Mouse (Mus musculus) neural tube, embryonic 15.5 days (tissue): ENCODE data around the gene Tmem273. TPM values are rescaled to one million over a fixed set of nuclear protein-coding genes. Genes with fewer than 3 reads are reported as not detected.

ENCODE experiments used
- ATAC-seq: fragments of 200-750 bp; cut with Nextera tagmentation; 2 replicates; pipeline ENCODE4 v1.8.0; 2017; ENCODE audit warnings: mild to moderate bottlenecking, moderate TSS enrichment, moderate library complexity; ENCODE audit not compliant: low FRiP score
- H3K27ac ChIP-seq: fragments of 300-500 bp; sonication (generic); replicated peaks from 2 replicates; pipeline ENCODE4 v1.5.1; 2015; ENCODE audit warnings: mild to moderate bottlenecking, inconsistent platforms
- H3K27me3 ChIP-seq: fragments of 300-500 bp; sonication (generic); replicated peaks from 2 replicates; pipeline ENCODE4 v1.6.1; 2015; ENCODE audit warnings: inconsistent platforms
- H3K36me3 ChIP-seq: fragments of 300-500 bp; sonication (generic); 2 replicates; pipeline ENCODE4 v1.6.1; 2015; ENCODE audit warnings: inconsistent platforms
- H3K4me1 ChIP-seq: fragments of 300-500 bp; sonication (generic); 2 replicates; pipeline ENCODE4 v1.6.1; 2015; ENCODE audit warnings: inconsistent platforms
- H3K4me2 ChIP-seq: fragments of 300-500 bp; sonication (generic); 2 replicates; pipeline ENCODE4 v1.6.1; 2015; ENCODE audit warnings: inconsistent platforms, mild to moderate bottlenecking, moderate library complexity
- H3K4me3 ChIP-seq: fragments of 300-500 bp; sonication (generic); replicated peaks from 2 replicates; pipeline ENCODE4 v1.5.1; 2015; ENCODE audit warnings: mild to moderate bottlenecking, inconsistent platforms
- H3K9ac ChIP-seq: fragments of 300-500 bp; sonication (generic); replicated peaks from 2 replicates; pipeline ENCODE4 v1.6.1; 2015; ENCODE audit warnings: mild to moderate bottlenecking, inconsistent platforms
- H3K9me3 ChIP-seq: fragments of 300-500 bp; sonication (generic); replicated peaks from 2 replicates; pipeline ENCODE4 v1.6.1; 2016; ENCODE audit warnings: inconsistent platforms
- WGBS: fragments of 180-500 bp; shearing (Covaris S2); methylation state at CpG from one replicate; pipeline ENCODE4 v1.1.7; 2015; ENCODE audit warnings: mixed read lengths; 5-methylcytosine and 5-hydroxymethylcytosine counted together
- polyA plus RNA-seq: library from polyadenylated mRNA; unstranded; fragments of >200 nt; fragmentation: Nextera tagmentation; extraction: Ambion mirVana; gene quantifications from 2 replicates; pipeline ENCODE4 v1.2.1, GENCODE M21; 2015

Gene Tmem273
- polyA plus RNA-seq: 0.40 and 0.59 TPM in 2 replicates

DNA sequence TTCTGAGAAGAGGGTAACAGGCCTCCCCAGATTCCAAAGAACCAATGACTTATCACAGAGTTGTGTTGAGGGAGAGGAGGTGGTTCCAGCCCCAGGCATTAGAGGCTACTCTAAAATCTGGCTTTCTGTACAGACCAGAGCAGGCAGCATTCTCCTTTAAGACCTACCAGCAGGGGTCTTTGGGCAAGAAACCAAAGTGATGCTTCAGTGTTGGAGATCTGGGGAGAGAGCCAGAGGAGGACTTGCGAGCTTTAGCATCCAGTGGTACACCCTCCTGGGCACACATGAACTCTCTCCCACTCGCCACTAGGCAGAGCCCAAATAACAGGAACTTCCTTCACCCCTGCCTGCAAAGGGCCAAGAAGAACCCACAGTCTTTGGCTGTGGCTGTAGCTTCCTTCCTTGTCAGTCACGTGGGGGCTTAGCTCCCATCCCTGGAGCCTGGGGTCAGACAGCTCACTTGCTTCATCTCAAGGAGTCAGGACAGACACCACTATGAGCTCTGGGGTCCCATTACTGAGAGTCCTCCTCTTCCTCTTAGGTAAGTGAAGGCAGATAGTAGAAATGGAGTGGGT is at the start of gene Tmem273:
Gene Tmem273 (plus strand): TSS at position 408 of the 575 bp plus-strand sequence.
- no peaks in the 10 kb centered on the region for H3K27me3 ChIP-seq
- 85% methylated on average over 3 of the region's 3 CpGs for WGBS

DNA sequence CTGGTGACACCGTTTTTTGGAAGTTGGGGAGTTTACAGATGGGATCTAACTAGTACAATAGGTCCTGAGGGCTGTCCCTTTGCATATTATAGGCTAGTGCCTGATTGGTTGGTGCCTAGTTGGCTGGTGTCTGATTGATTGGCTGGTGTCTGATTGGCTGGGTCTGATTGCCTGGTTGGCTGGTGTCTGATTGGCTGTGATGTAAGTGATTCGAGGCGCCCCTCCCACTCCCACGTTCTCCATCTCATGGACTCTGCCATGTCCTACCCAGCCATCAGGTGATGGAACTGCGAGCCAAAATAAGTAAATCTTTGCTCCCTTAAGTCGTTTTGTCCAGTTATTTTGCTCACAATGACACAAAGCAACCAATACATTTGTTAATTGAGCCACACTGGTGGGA is 49.2 kb upstream of the Tmem273 start:
- no peak overlapping the region for H3K27ac ChIP-seq
- no peak overlapping the region for H3K9ac ChIP-seq
- H3K36me3 ChIP-seq: no peaks in the 10 kb centered on the region
- no peaks in the 10 kb centered on the region for H3K27me3 ChIP-seq
- no peak overlapping the region for H3K4me3 ChIP-seq
- H3K9me3 ChIP-seq: peaks cover 8% of the 10 kb centered on the region; the same call in 1 of the 2 replicates
- H3K4me1 ChIP-seq: 0 out of 2 replicates have a peak, but pooled peaks cover 3% of the 10 kb centered on the region
- WGBS: 84% methylated on average over 6 of the region's 6 CpGs
- no peak overlapping the region for H3K4me2 ChIP-seq
- ATAC-seq: no peak

More for the DNA sequence above, at the start of gene Tmem273:
- H3K9ac ChIP-seq: no peak within 1 kb of the TSS
- no peaks in the 10 kb centered on the region for H3K9me3 ChIP-seq
- no peak within 1 kb of the TSS for H3K27ac ChIP-seq
- H3K4me2 ChIP-seq: no peak within 1 kb of the TSS
- no peaks in the 10 kb centered on the region for H3K36me3 ChIP-seq
- ATAC-seq: no peak
- no peak within 1 kb of the TSS for H3K4me3 ChIP-seq
- no peaks in the 10 kb centered on the region for H3K4me1 ChIP-seq

DNA sequence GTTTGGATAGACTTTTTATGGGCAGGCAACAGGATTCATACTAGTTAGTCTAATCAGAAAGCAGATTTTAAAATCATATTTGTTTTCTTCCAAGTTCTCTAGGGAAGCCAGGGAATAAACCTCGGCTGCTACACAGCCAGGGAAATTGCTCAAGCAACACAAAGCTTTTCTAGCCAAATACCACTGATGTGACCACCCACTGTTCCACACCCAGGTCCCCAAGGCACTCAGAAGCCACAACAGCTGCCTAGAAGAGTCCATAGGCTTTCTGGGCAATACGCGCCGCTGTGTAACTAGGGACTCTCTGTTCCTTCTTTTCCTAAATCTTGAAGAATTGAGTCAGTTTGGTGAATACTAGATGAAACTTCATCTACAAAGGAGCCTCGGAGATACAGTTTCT is 47.2 kb upstream of the Tmem273 start:
- Histone ChIP-seq H3K4me3 (no peak overlapping the region), H3K9me3 (peaks cover 8% of the 10 kb centered on the region; the same call in 1 of the 2 replicates), H3K27ac (no peak overlapping the region), H3K4me1 (0 out of 2 replicates have a peak, but pooled peaks cover 3% of the 10 kb centered on the region), H3K4me2 (no peak overlapping the region), H3K9ac (no peak overlapping the region), H3K36me3 (no peaks in the 10 kb centered on the region), H3K27me3 (no peaks in the 10 kb centered on the region)
- no peak for ATAC-seq
- 88% methylated on average over 5 of the region's 5 CpGs for WGBS

DNA sequence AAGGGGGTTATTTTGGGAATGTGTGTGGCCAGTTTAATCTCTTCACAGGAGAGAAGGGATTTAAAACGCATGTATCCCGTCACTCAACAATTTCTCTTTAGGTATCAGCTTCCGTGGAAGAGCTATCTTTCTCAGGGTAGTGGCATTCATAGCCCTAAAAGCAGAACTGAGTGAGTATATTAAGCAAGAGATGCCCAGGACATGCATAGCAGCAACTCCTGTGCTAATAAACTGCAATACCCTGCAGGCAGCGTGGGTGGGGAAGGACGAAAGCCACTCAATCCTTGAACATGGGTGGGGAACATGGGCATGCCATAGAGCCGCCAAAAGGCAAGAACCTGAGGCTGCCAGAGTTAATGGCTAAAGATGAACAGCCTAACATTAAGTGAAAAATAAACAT is 37.2 kb upstream of the Tmem273 start:
- no peak overlapping the region for H3K27ac ChIP-seq
- H3K36me3 ChIP-seq: no peaks in the 10 kb centered on the region
- no peak for ATAC-seq
- no peak overlapping the region for H3K4me2 ChIP-seq
- no peaks in the 10 kb centered on the region for H3K27me3 ChIP-seq
- WGBS: 80% methylated on average over 6 of the region's 6 CpGs
- no peaks in the 10 kb centered on the region for H3K9me3 ChIP-seq
- H3K4me1 ChIP-seq: peaks cover 9% of the 10 kb centered on the region; the same call in 1 of the 2 replicates
- H3K4me3 ChIP-seq: no peak overlapping the region
- H3K9ac ChIP-seq: no peak overlapping the region

DNA sequence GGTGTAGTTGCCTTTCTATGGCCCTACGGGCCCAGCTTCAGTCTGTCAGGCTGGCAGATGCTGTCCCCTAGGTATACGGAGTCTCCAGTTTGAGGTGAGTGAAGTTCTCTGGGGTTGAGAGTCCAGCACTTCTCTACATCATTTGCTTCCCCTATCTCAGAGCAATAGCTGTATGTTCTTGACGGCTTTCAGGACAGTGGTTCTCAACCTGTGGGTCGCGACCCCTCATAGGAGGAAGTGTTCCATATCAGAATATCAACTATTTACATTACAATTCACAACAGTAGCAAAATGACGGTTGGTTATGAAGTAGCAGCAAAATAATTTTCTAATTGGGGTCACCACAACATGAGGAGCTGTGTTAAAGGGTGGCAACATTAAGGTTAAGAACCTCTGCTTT is 35.0 kb upstream of the Tmem273 start:
- 90% methylated on average over 6 of the region's 6 CpGs for WGBS
- Histone ChIP-seq H3K4me2 (no peak overlapping the region), H3K4me3 (no peak overlapping the region)

DNA sequence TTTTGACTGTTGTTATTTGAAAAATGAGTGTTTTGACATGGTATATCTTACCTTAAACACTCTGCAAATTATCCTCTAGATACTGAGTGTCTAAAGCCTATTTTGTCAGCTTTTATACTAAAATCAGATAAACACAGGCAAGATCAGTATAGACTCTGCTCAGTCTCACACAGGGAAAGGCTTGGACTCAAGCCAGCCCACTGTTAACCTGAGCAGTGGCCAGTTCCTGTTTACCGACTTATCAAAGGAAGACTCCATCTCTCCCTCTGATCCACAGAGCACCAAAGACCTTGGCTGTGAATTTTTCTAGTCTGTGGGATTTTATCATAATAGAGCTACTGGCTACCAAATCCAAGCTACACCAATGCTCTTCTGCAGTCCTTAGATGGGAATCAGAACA is 31.5 kb upstream of the Tmem273 start:
- WGBS: 68% methylated on average over 1 of the region's 1 CpGs
- no peak for ATAC-seq
- Histone ChIP-seq H3K36me3 (no peaks in the 10 kb centered on the region), H3K4me1 (peaks cover 12% of the 10 kb centered on the region; the same call in 1 of the 2 replicates), H3K4me2 (no peak overlapping the region), H3K9me3 (no peaks in the 10 kb centered on the region), H3K27ac (no peak overlapping the region), H3K4me3 (no peak overlapping the region), H3K27me3 (no peaks in the 10 kb centered on the region), H3K9ac (no peak overlapping the region)

More for the DNA sequence above, 35.0 kb upstream of the Tmem273 start:
- H3K9me3 ChIP-seq: no peaks in the 10 kb centered on the region
- ATAC-seq: no peak
- no peaks in the 10 kb centered on the region for H3K27me3 ChIP-seq
- no peak overlapping the region for H3K27ac ChIP-seq
- H3K4me1 ChIP-seq: peaks cover 12% of the 10 kb centered on the region; the same call in 1 of the 2 replicates
- H3K9ac ChIP-seq: no peak overlapping the region
- no peaks in the 10 kb centered on the region for H3K36me3 ChIP-seq

DNA sequence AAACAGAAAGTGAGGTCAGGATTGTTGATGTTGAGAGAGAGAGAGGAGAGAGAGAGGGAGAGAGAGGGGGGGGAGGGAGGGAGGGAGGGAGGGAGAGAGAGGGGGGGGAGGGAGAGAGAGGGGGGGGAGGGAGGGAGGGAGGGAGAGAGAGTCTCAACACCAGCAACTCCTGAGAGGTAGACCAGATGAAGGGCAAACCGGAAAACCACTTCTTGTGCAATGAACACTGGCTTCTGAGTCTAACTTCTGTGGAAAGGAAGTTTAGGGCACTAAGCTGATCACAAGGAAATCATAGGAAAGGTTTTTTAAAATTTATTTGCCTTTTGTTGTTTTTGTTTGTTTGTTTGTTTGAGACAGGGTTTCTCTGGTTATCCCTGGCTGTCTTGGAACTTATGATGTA is 23.6 kb upstream of the Tmem273 start:
- no peak for ATAC-seq
- WGBS: 91% methylated on average over 1 of the region's 1 CpGs

DNA sequence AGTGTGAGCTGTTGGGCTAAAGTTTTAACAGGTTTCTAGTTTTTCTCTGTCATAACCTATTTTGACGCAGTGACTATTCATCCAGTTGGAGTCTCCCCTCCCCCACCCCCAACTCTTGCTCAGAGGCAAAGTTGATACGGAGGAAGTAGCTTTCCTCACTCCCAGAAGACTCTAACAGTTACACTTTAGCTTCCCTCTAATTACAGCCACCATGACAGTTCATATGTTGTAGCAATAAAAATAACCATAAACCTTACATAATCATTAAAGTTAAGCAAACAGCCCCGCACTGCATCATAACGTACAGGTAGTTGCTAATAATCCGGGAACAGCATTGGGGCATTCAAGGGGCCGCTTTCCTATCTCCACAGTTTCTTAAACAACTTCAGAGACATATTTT is 15.2 kb upstream of the Tmem273 start:
- no peaks in the 10 kb centered on the region for H3K36me3 ChIP-seq
- ATAC-seq: peak; percentile 89
- H3K27me3 ChIP-seq: no peaks in the 10 kb centered on the region
- H3K4me1 ChIP-seq: no peaks in the 10 kb centered on the region
- H3K27ac ChIP-seq: no peak overlapping the region
- no peaks in the 10 kb centered on the region for H3K9me3 ChIP-seq
- no peak overlapping the region for H3K4me2 ChIP-seq
- H3K4me3 ChIP-seq: no peak overlapping the region
- no peak overlapping the region for H3K9ac ChIP-seq
- WGBS: 63% methylated on average over 6 of the region's 6 CpGs

More for the DNA sequence above, 23.6 kb upstream of the Tmem273 start:
- H3K27ac ChIP-seq: no peak overlapping the region
- no peaks in the 10 kb centered on the region for H3K4me1 ChIP-seq
- no peaks in the 10 kb centered on the region for H3K27me3 ChIP-seq
- H3K9me3 ChIP-seq: no peaks in the 10 kb centered on the region
- no peak overlapping the region for H3K4me2 ChIP-seq
- H3K36me3 ChIP-seq: no peaks in the 10 kb centered on the region
- H3K9ac ChIP-seq: no peak overlapping the region
- no peak overlapping the region for H3K4me3 ChIP-seq

DNA sequence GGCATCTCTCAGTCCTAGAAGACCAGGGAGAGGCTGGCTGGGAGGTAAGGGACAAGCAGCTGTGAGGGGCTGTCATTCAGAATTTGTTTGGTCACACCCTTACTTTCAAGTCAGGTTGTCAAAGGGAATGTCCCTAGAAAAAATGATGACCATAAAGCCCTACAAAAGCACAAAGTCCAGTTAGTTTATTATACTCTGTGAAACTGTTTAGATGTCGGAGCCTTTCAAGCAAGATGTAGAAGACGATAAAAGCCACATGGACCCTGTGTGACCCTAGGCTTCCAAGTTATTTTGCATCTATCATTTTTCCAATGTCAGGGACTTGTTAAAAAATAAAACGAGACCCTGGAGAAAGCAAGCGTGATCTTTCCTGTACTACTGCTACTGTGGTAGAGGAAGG is 13.7 kb upstream of the Tmem273 start:
- Histone ChIP-seq H3K4me1 (no peaks in the 10 kb centered on the region), H3K4me2 (no peak overlapping the region), H3K27ac (no peak overlapping the region), H3K4me3 (no peak overlapping the region), H3K27me3 (no peaks in the 10 kb centered on the region), H3K9ac (no peak overlapping the region), H3K36me3 (no peaks in the 10 kb centered on the region), H3K9me3 (no peaks in the 10 kb centered on the region)
- no peak for ATAC-seq
- WGBS: 89% methylated on average over 4 of the region's 4 CpGs

DNA sequence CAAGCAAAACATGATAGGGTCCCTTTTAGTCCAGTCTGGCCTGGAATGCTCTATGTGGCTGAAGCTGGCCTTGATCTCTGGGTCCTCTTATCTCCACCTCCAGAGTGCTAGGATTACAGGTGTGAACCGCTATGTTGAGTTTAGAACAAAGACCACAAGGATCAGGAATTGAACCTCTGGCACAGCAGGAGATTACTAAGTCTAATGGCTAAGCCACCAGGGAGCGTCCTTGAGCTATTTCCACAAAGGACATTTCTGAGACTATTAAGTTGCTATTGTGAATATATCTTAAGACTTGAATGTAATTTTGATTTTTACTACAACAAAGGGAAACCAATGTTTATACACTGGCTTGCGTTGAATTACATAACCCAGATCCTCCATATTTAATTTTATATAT is 13.0 kb upstream of the Tmem273 start:
- H3K36me3 ChIP-seq: no peaks in the 10 kb centered on the region
- ATAC-seq: no peak
- WGBS: 67% methylated on average over 3 of the region's 3 CpGs
- H3K9me3 ChIP-seq: no peaks in the 10 kb centered on the region
- no peaks in the 10 kb centered on the region for H3K4me1 ChIP-seq
- no peak overlapping the region for H3K4me2 ChIP-seq
- no peaks in the 10 kb centered on the region for H3K27me3 ChIP-seq
- no peak overlapping the region for H3K9ac ChIP-seq
- no peak overlapping the region for H3K27ac ChIP-seq
- H3K4me3 ChIP-seq: no peak overlapping the region

DNA sequence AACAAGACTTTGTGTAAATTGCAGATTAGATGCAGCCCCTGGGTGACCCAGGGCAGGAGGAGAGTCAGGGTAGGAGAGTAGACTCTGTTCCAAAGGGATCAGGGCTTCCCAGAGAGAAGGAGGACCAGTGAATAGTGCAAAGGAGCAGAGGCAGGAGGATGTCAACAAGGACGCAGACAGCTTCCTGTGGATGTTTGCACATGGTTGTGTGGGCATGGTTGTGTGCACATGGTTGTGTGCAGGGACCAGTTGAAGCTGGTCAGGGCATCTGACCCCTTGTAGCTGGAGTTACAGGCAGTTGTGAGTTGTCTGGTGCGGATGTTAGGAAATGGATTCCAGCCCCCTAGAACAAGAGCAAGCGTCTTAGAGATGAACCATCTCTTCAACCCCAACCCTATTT is 12.3 kb upstream of the Tmem273 start:
- Histone ChIP-seq H3K27me3 (no peaks in the 10 kb centered on the region), H3K4me3 (no peak overlapping the region), H3K9ac (no peak overlapping the region), H3K4me2 (no peak overlapping the region), H3K4me1 (no peaks in the 10 kb centered on the region), H3K36me3 (no peaks in the 10 kb centered on the region), H3K9me3 (no peaks in the 10 kb centered on the region), H3K27ac (no peak overlapping the region)
- WGBS: 84% methylated on average over 3 of the region's 3 CpGs
- no peak for ATAC-seq

DNA sequence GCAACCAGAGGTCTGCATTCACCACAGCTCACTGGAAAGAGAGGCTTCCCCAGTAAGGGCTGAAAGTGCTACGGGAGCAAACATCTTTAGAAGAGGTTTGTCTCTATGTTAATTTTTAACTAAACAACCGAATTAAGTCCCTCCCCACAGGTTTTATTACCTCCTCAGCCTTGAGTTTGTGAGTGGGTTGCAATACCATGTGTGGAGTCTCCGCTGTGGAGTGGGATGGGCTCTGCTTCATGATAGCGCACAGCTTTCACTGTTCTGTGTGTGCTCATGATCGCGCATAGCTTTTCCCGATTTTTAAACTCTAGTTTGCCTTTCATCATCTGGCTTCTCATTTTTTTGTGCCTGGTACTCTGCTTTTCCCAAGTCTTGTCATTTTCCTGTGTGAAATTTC is 9.7 kb upstream of the Tmem273 start:
- H3K36me3 ChIP-seq: no peaks in the 10 kb centered on the region
- H3K27ac ChIP-seq: no peak overlapping the region
- H3K4me3 ChIP-seq: no peak overlapping the region
- 72% methylated on average over 7 of the region's 7 CpGs for WGBS
- no peaks in the 10 kb centered on the region for H3K4me1 ChIP-seq
- no peaks in the 10 kb centered on the region for H3K27me3 ChIP-seq
- H3K4me2 ChIP-seq: no peak overlapping the region
- H3K9me3 ChIP-seq: no peaks in the 10 kb centered on the region
- no peak for ATAC-seq
- no peak overlapping the region for H3K9ac ChIP-seq
